Mouse (Mus musculus) ES-Bruce4 (cell line): Measurements from ENCODE around the gene Crebrf. TPM values are rescaled to one million over a fixed set of nuclear protein-coding genes. Genes with fewer than 3 reads are reported as not detected.
A peak's percentile ranks its signal among the peaks of the same experiment; 100 is the strongest.

Experiments used
- H3K27ac ChIP-seq: 2 replicates; pipeline ENCODE4 v1.5.1; 2012; ENCODE audit warnings: low read length, inconsistent platforms; ENCODE audit not compliant: insufficient read depth
- H3K27me3 ChIP-seq: 2 replicates; pipeline ENCODE4 v1.6.1; 2012; ENCODE audit warnings: mild to moderate bottlenecking, low read length, inconsistent platforms; ENCODE audit not compliant: control insufficient read depth, poor library complexity, insufficient read depth, severe bottlenecking
- H3K36me3 ChIP-seq: 2 replicates; pipeline ENCODE4 v1.6.1; 2012; ENCODE audit warnings: inconsistent platforms, mild to moderate bottlenecking, low read length, moderate library complexity; ENCODE audit not compliant: control insufficient read depth, poor library complexity, insufficient read depth, severe bottlenecking
- H3K4me1 ChIP-seq: one replicate; pipeline ENCODE4 v1.8.1; 2011; ENCODE audit warnings: low read length; ENCODE audit not compliant: control insufficient read depth, insufficient read depth
- H3K4me3 ChIP-seq: 2 replicates; pipeline ENCODE4 v1.5.1; 2011; ENCODE audit warnings: low read depth, mild to moderate bottlenecking, low read length
- H3K9ac ChIP-seq: 2 replicates; pipeline ENCODE4 v1.6.1; 2012; ENCODE audit warnings: low read depth, mild to moderate bottlenecking, inconsistent platforms; ENCODE audit not compliant: poor library complexity, severe bottlenecking
- H3K9me3 ChIP-seq: replicated peaks from 2 replicates; pipeline ENCODE4 v1.6.1; 2012; ENCODE audit warnings: mild to moderate bottlenecking, low read length, inconsistent platforms; ENCODE audit not compliant: control insufficient read depth, poor library complexity, insufficient read depth, severe bottlenecking
- CTCF ChIP-seq: IDR thresholded peaks from one replicate; pipeline ENCODE4 v1.8.1; 2011; ENCODE audit warnings: low read depth, low read length
- EP300 ChIP-seq: IDR thresholded peaks from 2 replicates; pipeline ENCODE4 v1.6.1; 2011; ENCODE audit warnings: low read depth, low read length; ENCODE audit not compliant: insufficient read depth
- POLR2A ChIP-seq: IDR thresholded peaks from one replicate; pipeline ENCODE4 v1.8.1; 2011; ENCODE audit warnings: low read length; ENCODE audit not compliant: insufficient read depth
- polyA plus RNA-seq: library from polyadenylated mRNA; stranded (reverse); fragments of >200 nt; gene quantifications from 2 replicates; pipeline ENCODE4 v1.2.4, GENCODE M21; 2011; ENCODE audit warnings: low read depth; ENCODE audit not compliant: missing spikeins, insufficient read depth, insufficient read length

Gene Crebrf
- polyA plus RNA-seq, 1 experiment, result 18.6 TPM

GRCm38 (mm10) chr17:26781610-26782043, 66.2 kb downstream of the Crebrf start:
- Histone ChIP-seq H3K36me3 (0 out of 2 replicates have a peak, but pooled peaks cover 7% of the 10 kb centered on the region), H3K9me3 (no peaks in the 10 kb centered on the region), H3K27me3 (no peaks in the 10 kb centered on the region), H3K27ac (no peak overlapping the region), H3K4me3 (peak overlapping the region; percentile 93), H3K4me1 (peaks cover 2% of the 10 kb centered on the region), H3K9ac (peak overlapping the region; percentile 86)
- TF ChIP-seq EP300 (no peak), POLR2A (no peak), CTCF (no peak)

- no peaks in the 10 kb centered on the region for H3K27me3 ChIP-seq
- no peak overlapping the region for H3K9ac ChIP-seq
- H3K27ac ChIP-seq, result no peak overlapping the region
- H3K4me1 ChIP-seq, result peaks cover 2% of the 10 kb centered on the region
- TF ChIP-seq POLR2A (no peak), EP300 (no peak), CTCF (no peak)
- no peak overlapping the region for H3K4me3 ChIP-seq
- H3K9me3 ChIP-seq, result no peaks in the 10 kb centered on the region
- H3K36me3 ChIP-seq, result 0 out of 2 replicates have a peak, but pooled peaks cover 7% of the 10 kb centered on the region
Observed at GRCm38 (mm10) chr17:26784525-26784924, 69.1 kb downstream of the Crebrf start.

- Histone ChIP-seq H3K4me1 (no peaks in the 10 kb centered on the region), H3K27me3 (no peaks in the 10 kb centered on the region), H3K4me3 (no peak overlapping the region), H3K27ac (no peak overlapping the region), H3K9ac (no peak overlapping the region), H3K9me3 (no peaks in the 10 kb centered on the region), H3K36me3 (0 out of 2 replicates have a peak, but pooled peaks cover 7% of the 10 kb centered on the region)
- TF ChIP-seq CTCF (no peak), POLR2A (no peak), EP300 (no peak)
Observed at GRCm38 (mm10) chr17:26786586-26786985, 71.1 kb downstream of the Crebrf start.

- Histone ChIP-seq H3K9me3 (no peaks in the 10 kb centered on the region), H3K4me1 (no peaks in the 10 kb centered on the region), H3K27me3 (no peaks in the 10 kb centered on the region), H3K4me3 (no peak overlapping the region), H3K9ac (no peak overlapping the region), H3K36me3 (peaks cover 4% of the 10 kb centered on the region; the same call in 1 of the 2 replicates), H3K27ac (no peak overlapping the region)
- TF ChIP-seq EP300, result no peak
- TF ChIP-seq POLR2A, result no peak
- TF ChIP-seq CTCF, result no peak
Observed at GRCm38 (mm10) chr17:26788986-26789385, 73.5 kb downstream of the Crebrf start.

- peaks cover 4% of the 10 kb centered on the region; the same call in 1 of the 2 replicates for H3K36me3 ChIP-seq
- H3K4me1 ChIP-seq, result no peaks in the 10 kb centered on the region
- TF ChIP-seq EP300 (no peak), POLR2A (no peak), CTCF (no peak)
Observed at GRCm38 (mm10) chr17:26789460-26790268, 74.2 kb downstream of the Crebrf start.

More at GRCm38 (mm10) chr17:26789460-26790268, 74.2 kb downstream of the Crebrf start:
- Histone ChIP-seq H3K9ac (no peak overlapping the region), H3K4me3 (no peak overlapping the region), H3K27me3 (no peaks in the 10 kb centered on the region), H3K9me3 (no peaks in the 10 kb centered on the region), H3K27ac (no peak overlapping the region)
